Mouse (Mus musculus) c-Kit-negative CD71-positive TER-119-positive erythroid progenitor cells, embryonic 14.5 days (primary cell): ENCODE results near the gene Nedd1.

ENCODE experiments used
- DNase-seq: peaks from one replicate; pipeline ENCODE4 v3.0.0-alpha.2; 2013; ENCODE audit warnings: low read depth, low spot score

Gene Nedd1

DNA sequence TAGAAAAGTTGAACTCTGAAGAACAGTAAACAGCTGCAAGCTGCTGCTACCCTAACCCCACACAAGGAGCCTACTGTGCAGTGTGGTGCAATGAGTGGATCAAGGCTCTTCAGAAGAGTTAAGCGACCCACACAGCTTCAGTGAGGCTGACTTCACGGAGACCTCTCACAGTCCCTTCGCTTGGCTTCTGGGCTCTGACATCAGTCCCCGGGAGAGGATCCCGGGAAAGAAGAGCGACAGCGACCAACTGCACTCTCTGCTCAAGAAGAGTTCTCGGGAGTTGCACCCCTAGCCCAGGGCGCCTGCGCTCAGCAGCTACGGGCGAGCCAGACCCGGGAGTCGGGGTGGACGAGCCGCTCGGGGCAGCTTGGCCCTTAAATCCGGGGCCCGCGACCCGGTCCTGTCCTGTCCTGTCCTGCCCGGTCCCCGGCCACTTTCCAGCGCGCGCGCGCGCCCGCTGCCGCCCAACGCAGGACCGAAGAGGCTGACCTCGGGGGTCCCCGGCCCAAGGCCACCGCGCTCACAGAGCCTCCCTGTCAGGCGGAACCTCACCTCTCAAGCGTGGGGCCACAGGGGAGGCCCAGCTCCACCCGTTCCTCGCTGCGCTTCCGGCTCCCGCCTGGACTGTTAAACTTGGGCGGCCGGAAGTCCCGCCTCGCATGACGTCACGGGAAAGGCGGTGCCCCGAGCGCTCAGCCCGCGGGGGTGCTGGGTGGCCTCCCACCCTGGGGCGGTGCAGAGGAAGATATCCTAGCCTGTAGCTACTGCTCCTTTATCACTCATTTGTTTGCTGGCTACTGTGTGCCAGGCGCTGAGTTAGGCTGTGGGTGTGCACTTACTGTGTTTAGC, at the start of gene Nedd1:
Gene Nedd1 (minus strand): TSS at position 650 of the 849 bp plus-strand sequence.
- peak; percentile 94 for DNase-seq

DNA sequence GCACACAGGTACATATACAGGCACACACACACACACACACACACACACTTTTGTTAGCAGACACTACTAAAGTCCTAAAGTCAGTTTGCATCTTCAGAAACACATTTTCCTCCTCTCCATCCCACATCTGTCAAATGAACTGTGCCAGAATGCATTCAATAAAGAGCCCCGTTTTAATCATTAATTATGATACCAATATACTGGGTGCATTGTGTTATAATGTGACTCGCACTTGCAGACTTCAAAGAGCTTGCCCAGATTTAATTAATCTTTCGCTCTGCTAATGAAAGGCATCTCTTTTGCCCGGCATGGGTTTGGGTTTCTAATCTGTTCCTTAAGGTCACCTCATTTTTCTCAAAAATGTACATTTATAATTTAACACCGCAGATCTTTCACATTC, 32.1 kb upstream of the Nedd1 start:
- DNase-seq = no peak

DNA sequence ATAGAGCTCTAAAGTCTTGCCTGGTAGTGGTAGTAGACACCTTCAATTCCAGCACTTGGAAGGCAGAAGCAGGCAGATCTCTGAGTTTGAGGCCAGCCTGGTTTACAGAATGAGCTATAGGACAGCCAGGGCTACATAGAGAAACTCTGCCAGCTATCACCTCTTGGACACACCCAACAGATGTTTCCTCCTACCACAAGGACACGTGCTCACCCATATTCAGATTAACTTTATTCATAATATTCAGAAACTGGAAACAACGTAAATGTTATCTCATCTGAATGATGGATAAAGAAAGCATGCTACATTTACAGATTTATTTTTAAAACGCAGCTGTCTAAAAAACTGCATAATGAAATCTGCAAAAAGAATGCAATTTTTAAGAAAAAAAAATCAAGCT, 8.1 kb upstream of the Nedd1 start:
- DNase-seq = no peak

DNA sequence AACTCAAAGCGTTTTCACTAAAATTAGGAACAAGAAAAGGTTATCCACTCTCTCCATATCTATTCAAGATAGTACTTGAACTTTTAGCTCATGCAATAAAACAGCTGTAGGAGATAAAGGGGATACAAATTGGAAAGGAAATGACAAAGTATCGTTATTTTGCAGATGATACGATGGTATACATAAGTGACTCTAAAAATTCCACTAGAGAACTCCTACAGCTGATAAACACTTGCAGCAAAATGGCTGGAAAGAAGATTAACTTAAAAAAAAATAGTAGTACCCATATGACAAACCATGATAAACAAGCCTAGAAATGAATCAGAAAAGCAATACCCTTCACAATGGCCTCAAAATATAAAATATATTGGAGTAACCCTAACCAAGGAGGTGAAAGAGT, 6.5 kb upstream of the Nedd1 start:
- DNase-seq = no peak

DNA sequence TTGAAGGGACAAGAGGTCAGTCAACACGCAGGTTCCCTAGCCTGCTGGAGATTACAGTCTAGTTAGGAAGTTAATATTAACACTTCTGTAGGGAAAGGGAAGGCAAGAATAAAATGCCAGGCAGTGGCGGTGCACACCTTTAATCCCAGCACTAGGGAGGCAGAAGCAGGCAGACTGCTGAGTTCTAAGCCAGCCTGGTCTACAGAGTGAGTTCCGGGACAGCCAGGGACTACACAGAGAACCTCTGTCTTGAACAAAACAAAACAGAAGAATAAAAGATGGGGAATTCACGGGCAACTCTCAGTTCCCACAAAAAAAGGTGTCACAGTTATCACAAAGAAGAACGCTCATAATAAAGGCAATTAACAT, 384 bp upstream of the Nedd1 start:
- no peak for DNase-seq

DNA sequence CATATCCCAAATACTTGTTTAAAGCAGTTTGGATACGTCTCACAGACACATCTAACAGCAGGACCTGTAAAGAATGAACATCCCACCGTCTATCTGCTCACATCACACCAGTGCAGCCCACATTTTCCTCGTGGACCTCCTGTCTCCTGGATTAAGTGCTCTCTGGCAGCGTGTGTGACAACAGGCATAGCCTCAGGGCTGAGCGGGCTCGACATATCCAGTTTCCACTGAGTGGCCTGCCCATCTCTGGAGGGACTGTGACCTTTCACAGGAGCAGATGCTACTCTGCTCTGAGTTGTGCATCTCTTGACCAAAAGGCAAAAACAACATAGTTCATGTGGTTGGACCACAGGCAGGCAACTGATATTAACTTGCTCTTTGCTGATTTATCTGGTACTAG, 23.2 kb downstream of the Nedd1 start:
- DNase-seq = no peak

DNA sequence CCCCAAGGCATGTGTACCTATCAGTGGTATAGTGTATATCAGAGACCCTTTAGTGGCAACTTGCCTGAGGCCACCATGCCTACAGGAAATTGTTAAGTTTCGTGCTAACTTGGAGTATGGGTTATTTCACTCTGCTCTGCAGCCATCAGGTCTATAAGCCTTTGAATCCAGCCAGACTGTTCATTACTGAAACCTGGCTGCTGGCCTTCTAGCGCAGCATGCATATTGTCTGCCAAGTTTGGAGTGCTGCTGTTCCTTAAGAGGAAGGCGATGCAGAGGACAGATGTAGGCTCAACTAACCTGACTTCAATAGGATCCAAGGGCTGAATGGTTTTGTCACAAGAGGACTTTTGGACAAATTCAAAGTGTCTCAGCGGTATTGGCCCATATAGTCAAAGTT, 47.2 kb downstream of the Nedd1 start:
- no peak for DNase-seq

DNA sequence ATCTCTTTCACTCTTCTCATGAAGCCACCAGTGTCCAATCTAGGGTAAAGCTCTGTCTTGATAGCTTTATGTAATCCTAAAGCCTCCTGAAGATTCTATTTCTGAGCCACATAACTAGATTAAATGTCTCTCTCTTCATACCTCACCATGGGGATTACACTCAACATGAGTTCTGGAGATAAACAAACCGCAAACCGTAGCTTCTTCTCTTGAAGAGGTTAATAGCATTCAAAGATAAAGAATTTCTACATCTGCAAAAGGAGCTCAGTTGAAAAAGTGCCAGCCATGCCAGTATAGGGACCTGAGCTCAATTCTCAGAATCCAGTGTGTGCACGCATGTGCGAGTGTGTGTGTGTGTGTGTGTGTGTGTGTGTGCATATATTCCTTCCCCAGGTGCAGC, 50.3 kb downstream of the Nedd1 start:
- DNase-seq = no peak

DNA sequence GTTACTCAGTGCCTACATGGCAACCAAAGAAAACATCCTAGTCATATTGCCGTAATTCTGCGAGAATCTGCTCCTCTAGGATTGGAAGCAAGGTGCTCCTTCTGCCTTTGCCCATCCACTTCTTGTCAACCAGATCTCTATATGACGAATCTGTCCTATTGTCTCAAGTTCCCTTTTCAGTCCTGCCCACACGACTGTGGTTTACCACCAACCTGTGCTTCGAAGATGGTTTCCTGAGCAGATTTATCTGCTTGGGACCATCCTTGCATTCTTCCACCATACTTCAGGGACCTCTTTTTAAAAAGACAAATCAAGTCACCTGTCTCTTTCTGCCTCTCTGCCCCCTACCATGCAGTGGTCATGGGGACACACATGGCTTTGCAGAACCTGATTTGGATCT, 56.9 kb downstream of the Nedd1 start:
- DNase-seq = no peak

DNA sequence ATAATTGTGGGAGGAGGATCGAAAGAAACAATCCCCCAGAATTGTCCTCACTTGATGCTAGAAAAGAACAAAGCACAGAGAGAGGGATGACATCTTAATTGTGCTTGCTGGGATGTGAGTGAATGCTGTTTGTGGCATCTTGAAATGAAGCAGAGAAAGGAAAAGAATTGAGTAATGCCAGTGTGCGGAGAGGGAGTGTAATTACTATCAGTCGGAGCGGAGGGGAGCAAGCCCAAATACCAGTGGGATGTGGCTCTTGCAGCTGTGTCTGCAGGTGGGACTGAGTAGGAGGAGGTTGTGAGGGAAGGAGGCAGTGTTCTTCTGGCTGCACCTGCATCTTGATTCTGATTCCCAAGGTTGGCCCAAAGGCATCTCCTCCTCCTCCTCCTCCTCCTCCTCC, 69.0 kb downstream of the Nedd1 start:
- DNase-seq = no peak

DNA sequence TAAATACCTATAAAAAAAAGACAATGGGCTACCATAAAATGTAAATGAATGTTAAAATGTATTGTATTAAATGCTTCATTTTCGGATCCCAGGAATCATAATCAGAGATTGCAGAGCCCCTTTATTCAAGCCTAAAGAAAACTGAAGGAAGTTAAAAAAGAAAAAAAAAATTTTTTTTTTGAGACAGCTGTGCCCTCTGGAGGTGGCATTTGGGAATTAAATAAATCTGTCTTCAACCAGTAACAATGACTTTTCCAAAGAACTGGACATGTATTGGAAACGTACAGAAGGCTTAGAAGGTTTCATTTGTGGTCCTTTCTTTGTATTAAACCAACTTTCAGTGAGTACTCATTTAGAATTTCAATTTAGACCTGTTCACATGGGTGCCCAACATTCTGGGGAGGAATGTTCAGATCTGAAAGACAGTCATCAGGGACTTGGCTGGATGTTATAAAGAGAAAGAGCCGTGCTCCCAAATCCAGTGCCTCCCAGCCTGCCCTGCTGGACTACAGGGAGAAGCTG, 69.8 kb downstream of the Nedd1 start:
- DNase-seq = no peak

DNA sequence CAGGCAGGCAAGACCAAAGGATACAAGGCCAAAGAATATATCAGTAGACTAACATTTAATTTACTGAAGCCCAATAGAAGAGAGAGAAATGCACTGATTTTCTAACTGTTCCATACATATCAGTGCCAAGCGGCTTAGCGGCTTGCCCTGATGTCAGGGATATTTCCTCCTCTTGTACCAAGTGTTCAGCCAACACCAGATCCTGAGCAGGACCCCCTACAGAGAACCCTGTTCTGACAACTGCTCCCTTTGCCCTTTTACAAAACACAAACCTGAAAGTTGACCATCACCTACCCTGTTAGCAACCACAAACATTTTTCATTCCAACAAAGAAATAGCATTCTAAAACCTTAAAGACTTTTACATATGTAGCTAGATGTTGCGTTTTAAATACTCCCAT, 71.0 kb downstream of the Nedd1 start:
- DNase-seq = no peak

DNA sequence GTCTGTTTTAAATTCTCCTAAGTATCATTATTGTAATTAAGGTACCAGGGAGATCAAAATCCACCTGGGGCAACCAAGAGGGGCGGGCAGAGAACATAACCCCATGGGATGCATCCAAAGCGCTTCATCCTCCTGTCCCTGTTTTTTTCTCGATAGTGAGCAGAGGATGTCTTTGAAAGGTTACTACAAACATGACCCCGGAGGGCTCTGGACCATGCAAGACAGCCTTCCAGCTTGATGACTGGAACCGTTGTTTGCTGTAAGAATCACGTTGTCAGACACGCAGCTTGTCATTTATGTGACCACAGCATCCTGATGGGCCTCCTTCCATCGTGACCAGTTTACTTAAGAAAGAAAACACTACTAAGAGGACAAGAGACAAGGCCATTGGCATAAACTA, 73.1 kb downstream of the Nedd1 start:
- DNase-seq = no peak

DNA sequence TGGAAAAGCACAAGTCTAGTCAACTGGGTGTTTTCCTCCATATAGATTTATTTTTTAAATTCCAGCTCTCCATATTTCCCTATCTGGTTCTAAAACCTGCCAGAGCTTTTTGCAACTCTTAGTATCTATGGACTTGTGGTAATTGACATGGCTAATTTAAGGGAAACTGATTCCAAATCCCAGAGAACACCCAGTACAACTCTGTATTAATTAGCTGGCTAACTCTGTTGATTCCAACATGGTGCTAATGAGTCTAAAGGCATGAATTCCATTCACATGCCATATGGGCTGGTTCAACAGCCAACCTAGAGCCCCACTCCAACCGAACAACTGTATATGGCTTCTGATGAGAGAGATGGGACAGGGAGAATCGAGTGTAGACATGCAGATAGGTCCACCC, 74.5 kb downstream of the Nedd1 start:
- DNase-seq = no peak

DNA sequence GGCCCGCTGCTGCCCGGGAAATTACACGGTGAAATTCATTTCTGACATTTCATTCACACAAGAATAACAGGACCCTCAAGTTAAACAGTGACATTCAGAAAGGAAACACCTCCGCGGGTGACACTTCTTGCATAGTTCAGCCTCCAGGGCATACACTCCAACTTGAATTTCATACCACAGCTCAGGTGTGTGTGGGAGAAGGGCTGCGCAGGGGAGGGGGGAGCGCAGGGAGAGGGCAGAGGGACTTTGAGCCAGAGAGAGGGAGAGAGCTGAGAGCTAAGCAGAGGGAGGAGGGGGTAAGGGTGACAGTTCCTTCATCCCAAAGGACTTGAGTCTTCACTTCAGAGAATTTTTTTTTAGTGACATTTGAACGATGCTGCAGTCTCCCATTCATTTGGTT, 78.2 kb downstream of the Nedd1 start:
- DNase-seq = no peak

DNA sequence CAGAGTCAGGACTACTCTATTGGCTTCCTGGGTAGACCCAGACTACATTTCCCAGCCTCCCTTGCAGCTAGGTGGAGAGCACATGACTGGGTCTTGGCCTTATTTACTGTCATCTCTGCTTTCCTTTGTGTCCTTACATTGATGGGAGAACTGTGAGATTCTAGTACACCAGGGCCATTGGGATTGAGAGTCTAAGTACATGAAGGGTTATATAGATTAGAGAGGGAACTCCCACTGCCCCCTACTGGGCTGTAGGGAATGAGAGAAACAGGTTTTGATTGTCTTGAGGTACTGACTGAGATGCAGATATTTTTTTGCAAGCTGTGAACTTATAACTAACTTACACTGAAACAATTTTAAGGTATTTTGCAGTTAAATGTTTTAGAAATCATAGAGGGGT, 81.2 kb downstream of the Nedd1 start:
- DNase-seq = no peak
